14 mouse cellular contexts compared by ENCODE assay signal in genomic region chr12:21346972-21347371, GRCm38 (mm10).
"Had no signal": no experiment of that assay in that cellular context is flagged by ENCODE, and none has a peak within 500 bp of the region (broad histone marks: within the 10 kb centered on the region; RNA-seq: fewer than 3 reads in every experiment).

No protein-coding gene starts in this region.

- H3K4me3 ChIP-seq: megakaryocyte, embryonic 14.5 days; midbrain, embryonic 13.5 days; midbrain, embryonic 15.5 days; neural tube, embryonic 12.5 days; stomach, embryonic 15.5 days had no signal

- H3K27ac ChIP-seq: midbrain, embryonic 13.5 days; midbrain, embryonic 15.5 days; neural tube, embryonic 12.5 days; stomach, embryonic 15.5 days; stomach, postnatal 0 days had no signal

- H3K4me1 ChIP-seq: megakaryocyte, embryonic 14.5 days; midbrain, embryonic 15.5 days; neural tube, embryonic 12.5 days; stomach, embryonic 15.5 days had no signal

- ATAC-seq: midbrain, embryonic 13.5 days; midbrain, embryonic 15.5 days had no signal

- DNase-seq: lung, adult 18-20 months; lung, embryonic 14.5 days; lung, postnatal 10 days; lung, postnatal 4 days; right cerebral cortex, postnatal 14 days; thymus, adult 2 months; thymus, postnatal 25 days; thymus, postnatal 4 days had no signal

- H3K27me3 ChIP-seq: megakaryocyte, embryonic 14.5 days; midbrain, embryonic 13.5 days; midbrain, embryonic 15.5 days; neural tube, embryonic 12.5 days; stomach, embryonic 15.5 days had no signal
